In genomic region chr16:44103806-44104766, GRCm38 (mm10) we compare ENCODE assay signal across 12 mouse cellular contexts. TPM values are rescaled to one million over a fixed set of nuclear protein-coding genes. Genes with fewer than 3 reads are reported as not detected.
A peak's percentile ranks its signal among the peaks of the same experiment; 100 is the strongest.
DNase-seq lines count a peak whose midpoint lies in the region; ATAC-seq and TF ChIP-seq lines count a peak whose summit lies in the region.
"Had no signal": no experiment of that assay in that cellular context is flagged by ENCODE, and none has a peak within 500 bp of the region (broad histone marks: within the 10 kb centered on the region; RNA-seq: fewer than 3 reads in every experiment).

No protein-coding gene starts in this region.

- H3K9me3 ChIP-seq in liver, postnatal 0 days (ENCODE audit: low read length), result no peaks in the 10 kb centered on the region
- H3K9me3 ChIP-seq in liver, embryonic 12.5 days (replicated peaks), result no peaks in the 10 kb centered on the region
- H3K9me3 ChIP-seq in ES-Bruce4 (replicated peaks; ENCODE audit: control insufficient read depth, insufficient read depth, low read length, poor library complexity, severe bottlenecking), result no peaks in the 10 kb centered on the region
- H3K9me3 ChIP-seq in limb, embryonic 14.5 days (ENCODE audit: control insufficient read depth, low read length), result no peaks in the 10 kb centered on the region
- H3K9me3 ChIP-seq: midbrain, embryonic 12.5 days had no signal

- peak; percentile 24; the same call in 1 of the 2 replicates for TF ChIP-seq CTCF in liver, postnatal 0 days (IDR thresholded peaks at IDR 0.05; ENCODE audit: low read depth)
- peak; percentile 42 for TF ChIP-seq CTCF in ES-Bruce4 (IDR thresholded peaks at IDR 0.05; ENCODE audit: low read depth, low read length)

- no peak overlapping the region for H3K27ac ChIP-seq in liver, postnatal 0 days (ENCODE audit: low read depth)
- no peak overlapping the region for H3K27ac ChIP-seq in liver, embryonic 12.5 days
- no peak overlapping the region for H3K27ac ChIP-seq in ES-Bruce4 (ENCODE audit: insufficient read depth, low read length)
- no peak overlapping the region for H3K27ac ChIP-seq in limb, embryonic 14.5 days (replicated peaks; ENCODE audit: low read depth, low read length)
- H3K27ac ChIP-seq: midbrain, embryonic 12.5 days had no signal

- no peak overlapping the region for H3K4me3 ChIP-seq in liver, postnatal 0 days (ENCODE audit: low read depth, low read length)
- no peak overlapping the region for H3K4me3 ChIP-seq in liver, embryonic 12.5 days
- H3K4me3 ChIP-seq in ES-Bruce4 (ENCODE audit: low read depth, low read length), result no peak overlapping the region
- no peak overlapping the region for H3K4me3 ChIP-seq in limb, embryonic 14.5 days (replicated peaks; ENCODE audit: low read length)
- H3K4me3 ChIP-seq: midbrain, embryonic 12.5 days had no signal

- H3K4me1 ChIP-seq in liver, postnatal 0 days (ENCODE audit: insufficient read depth), result no peaks in the 10 kb centered on the region
- H3K4me1 ChIP-seq in liver, embryonic 12.5 days, result no peaks in the 10 kb centered on the region
- H3K4me1 ChIP-seq in ES-Bruce4 (ENCODE audit: control insufficient read depth, insufficient read depth, low read length), result no peaks in the 10 kb centered on the region
- H3K4me1 ChIP-seq in limb, embryonic 14.5 days (ENCODE audit: control insufficient read depth, insufficient read depth, low read length), result no peaks in the 10 kb centered on the region
- H3K4me1 ChIP-seq: midbrain, embryonic 12.5 days had no signal

- H3K27me3 ChIP-seq in liver, postnatal 0 days (ENCODE audit: insufficient read depth, low read length), result no peaks in the 10 kb centered on the region
- H3K27me3 ChIP-seq in liver, embryonic 12.5 days (replicated peaks), result no peaks in the 10 kb centered on the region
- H3K27me3 ChIP-seq in ES-Bruce4 (ENCODE audit: control insufficient read depth, insufficient read depth, low read length, poor library complexity, severe bottlenecking), result no peaks in the 10 kb centered on the region
- no peaks in the 10 kb centered on the region for H3K27me3 ChIP-seq in limb, embryonic 14.5 days (ENCODE audit: control insufficient read depth, insufficient read depth, low read length)
- H3K27me3 ChIP-seq: midbrain, embryonic 12.5 days had no signal

- H3K36me3 ChIP-seq in liver, postnatal 0 days (replicated peaks; ENCODE audit: insufficient read depth, low read length), result peaks cover 76% of the 10 kb centered on the region
- H3K36me3 ChIP-seq in liver, embryonic 12.5 days, result peaks cover 80% of the 10 kb centered on the region
- peaks cover 27% of the 10 kb centered on the region for H3K36me3 ChIP-seq in ES-Bruce4 (ENCODE audit: control insufficient read depth, insufficient read depth, low read length, poor library complexity, severe bottlenecking)
- peaks cover 73% of the 10 kb centered on the region for H3K36me3 ChIP-seq in limb, embryonic 14.5 days (ENCODE audit: control insufficient read depth, insufficient read depth, low read length)

- TF ChIP-seq POLR2A in ES-Bruce4 (IDR thresholded peaks at IDR 0.05; ENCODE audit: insufficient read depth, low read length), result no peak
- no peak for TF ChIP-seq POLR2A in limb, embryonic 14.5 days (IDR thresholded peaks at IDR 0.05; ENCODE audit: borderline replicate concordance, extremely low read depth, insufficient read depth, insufficient read length)

- intact Hi-C loops in left cerebral cortex, postnatal 14 days (cut with DNase I), result no loop called here

- no peak overlapping the region for H3K9ac ChIP-seq in liver, postnatal 0 days (replicated peaks)
- H3K9ac ChIP-seq in liver, embryonic 12.5 days, result no peak overlapping the region
- no peak overlapping the region for H3K9ac ChIP-seq in ES-Bruce4 (ENCODE audit: low read depth, poor library complexity, severe bottlenecking)
- no peak overlapping the region for H3K9ac ChIP-seq in limb, embryonic 14.5 days (ENCODE audit: low read depth, low read length, severe bottlenecking)
- H3K9ac ChIP-seq: midbrain, embryonic 12.5 days had no signal

- no peak for ATAC-seq in liver, postnatal 0 days
- ATAC-seq in liver, embryonic 12.5 days, result no peak
- peak; percentile 24; the same call in 1 of the 2 replicates for ATAC-seq in limb, embryonic 14.5 days (ENCODE audit: low FRiP score, low read depth)
- ATAC-seq: forebrain, embryonic 16.5 days; hindbrain, embryonic 16.5 days had no signal

- no peak for DNase-seq in liver, postnatal 0 days
- DNase-seq in ZHBTc4 (ENCODE audit: low read depth, low spot score), result peak; percentile 70
- DNase-seq in limb, embryonic 14.5 days (ENCODE audit: low spot score), result no peak
- DNase-seq in cerebellum, postnatal 10 days, result no peak
- no peak for DNase-seq in left cerebral cortex, postnatal 14 days (ENCODE audit: low spot score in 2 of 2)
- DNase-seq in T-cell, adult 2 months (ENCODE audit: low spot score), result no peak
- DNase-seq: right cerebral cortex, postnatal 14 days had no signal

- no peak for TF ChIP-seq EP300 in liver, postnatal 0 days (IDR thresholded peaks at IDR 0.05; ENCODE audit: low read depth)
- no peak for TF ChIP-seq EP300 in ES-Bruce4 (IDR thresholded peaks at IDR 0.05; ENCODE audit: insufficient read depth, low read depth, low read length)

- WGBS in liver, postnatal 0 days (ENCODE audit: insufficient replicate concordance), result 78% methylated on average over 18 of the region's 18 CpGs
- 83% methylated on average over 18 of the region's 18 CpGs for WGBS in liver, embryonic 12.5 days (ENCODE audit: insufficient replicate concordance)
- 82% methylated on average over 18 of the region's 18 CpGs for WGBS in limb, embryonic 14.5 days

- no peak overlapping the region for H3K4me2 ChIP-seq in liver, postnatal 0 days (ENCODE audit: low read depth, low read length)
- no peak overlapping the region for H3K4me2 ChIP-seq in liver, embryonic 12.5 days
- no peak overlapping the region for H3K4me2 ChIP-seq in limb, embryonic 14.5 days (replicated peaks; ENCODE audit: low read depth, low read length, severe bottlenecking)
- H3K4me2 ChIP-seq: midbrain, embryonic 12.5 days had no signal

RNA-seq across cellular contexts. Expression of gene Atp6v1a, which starts 35.4 kb away (rescaled TPM):
- polyA plus RNA-seq in liver, postnatal 0 days (2015; fragmentation: Nextera tagmentation; extraction: Ambion mirVana), result 21.1 and 22.6 TPM in 2 replicates
- polyA plus RNA-seq in liver, embryonic 12.5 days (2016; fragmentation: Nextera tagmentation; extraction: Ambion mirVana), result 27.2 and 28.0 TPM in 2 replicates
- polyA plus RNA-seq in ES-Bruce4 (2011; ENCODE audit: insufficient read depth, insufficient read length, low read depth, missing spikeins), result 81.2 and 87.7 TPM in 2 replicates
- polyA plus RNA-seq in limb, embryonic 14.5 days (2012; rRNA removed), result 31.6 and 32.9 TPM in 2 replicates
- polyA plus RNA-seq in limb, embryonic 14.5 days (2014; fragmentation: Nextera tagmentation; extraction: Ambion mirVana), result 56.8 and 64.4 TPM in 2 replicates
- 100 to 1,000 TPM; 437 to 445 TPM for total RNA-seq in left cerebral cortex, postnatal 14 days (2021)

RNA-seq across cellular contexts. Expression of gene Naa50, which starts 35.5 kb away (rescaled TPM):
- polyA plus RNA-seq in liver, postnatal 0 days (2015; fragmentation: Nextera tagmentation; extraction: Ambion mirVana), result 39.7 and 46.5 TPM in 2 replicates
- polyA plus RNA-seq in liver, embryonic 12.5 days (2016; fragmentation: Nextera tagmentation; extraction: Ambion mirVana), result 129 and 132 TPM in 2 replicates
- polyA plus RNA-seq in ES-Bruce4 (2011; ENCODE audit: insufficient read depth, insufficient read length, low read depth, missing spikeins), result 157 and 170 TPM in 2 replicates
- 30.5 and 38.6 TPM in 2 replicates for polyA plus RNA-seq in limb, embryonic 14.5 days (2012; rRNA removed)
- 71.2 and 71.7 TPM in 2 replicates for polyA plus RNA-seq in limb, embryonic 14.5 days (2014; fragmentation: Nextera tagmentation; extraction: Ambion mirVana)
- total RNA-seq in left cerebral cortex, postnatal 14 days (2021), result 10 to 100 TPM; 52.4 to 52.8 TPM

RNA-seq across cellular contexts. Expression of gene Gramd1c, which starts 40.9 kb away (rescaled TPM):
- polyA plus RNA-seq in liver, postnatal 0 days (2015; fragmentation: Nextera tagmentation; extraction: Ambion mirVana), result 10.9 and 16.5 TPM in 2 replicates
- 3.4 and 3.7 TPM in 2 replicates for polyA plus RNA-seq in liver, embryonic 12.5 days (2016; fragmentation: Nextera tagmentation; extraction: Ambion mirVana)
- 3.0 TPM in 2 replicates for polyA plus RNA-seq in ES-Bruce4 (2011; ENCODE audit: insufficient read depth, insufficient read length, low read depth, missing spikeins)
- 4.1 and 4.6 TPM in 2 replicates for polyA plus RNA-seq in limb, embryonic 14.5 days (2012; rRNA removed)
- polyA plus RNA-seq in limb, embryonic 14.5 days (2014; fragmentation: Nextera tagmentation; extraction: Ambion mirVana), result 5.5 and 6.7 TPM in 2 replicates
- 1 to 10 TPM; 2.8 to 3.0 TPM for total RNA-seq in left cerebral cortex, postnatal 14 days (2021)
